Mouse (Mus musculus) cerebellum, adult 2 months (tissue): ENCODE measurements at regions not wholly inside any gene's neighbourhood (a gene's known extent, or its start where the extent isn't known, plus 50 kb on each side); places are given as distances from the start of the nearest gene placed in this dataset.

Source experiments
- DNase-seq, 2 experiments: peaks; one replicate each; pipeline ENCODE4 v3.0.0; 2021
- H3K27ac ChIP-seq: fragments of 200-500 bp; 2 replicates; pipeline ENCODE4 v1.5.1; 2012; ENCODE audit warnings: low read length, control low read depth, inconsistent platforms; ENCODE audit not compliant: insufficient read depth
- H3K27me3 ChIP-seq: fragments of 200-500 bp; 2 replicates; pipeline ENCODE4 v1.6.1; 2012; ENCODE audit warnings: inconsistent platforms, mild to moderate bottlenecking, low read length, moderate library complexity; ENCODE audit not compliant: control insufficient read depth, insufficient read depth
- H3K4me1 ChIP-seq: fragments of 200-500 bp; 2 replicates; pipeline ENCODE4 v1.6.1; 2011; ENCODE audit warnings: low read length; ENCODE audit not compliant: control insufficient read depth, insufficient read depth
- H3K4me3 ChIP-seq: fragments of 200-500 bp; replicated peaks from 2 replicates; pipeline ENCODE3; 2011; ENCODE audit warnings: mild to moderate bottlenecking, low read depth, low read length, control low read depth; ENCODE audit not compliant: insufficient read depth
- CTCF ChIP-seq: fragments of 200-500 bp; IDR thresholded peaks from 2 replicates; pipeline ENCODE4 v1.5.1; 2011; ENCODE audit warnings: low read depth, mild to moderate bottlenecking, control low read depth, low read length, moderate library complexity, borderline replicate concordance; ENCODE audit not compliant: insufficient read depth
- POLR2A ChIP-seq: fragments of 200-500 bp; IDR thresholded peaks from 2 replicates; pipeline ENCODE4 v1.6.1; 2011; ENCODE audit warnings: low read length, control low read depth, borderline replicate concordance; ENCODE audit not compliant: insufficient read depth
- WGBS: fragments of 180-500 bp; shearing (Covaris S2); methylation state at CpG from one replicate; pipeline ENCODE4 v1.1.7; 2018; 5-methylcytosine and 5-hydroxymethylcytosine counted together

- H3K27me3 ChIP-seq, result no peaks in the 10 kb centered on the region
- TF ChIP-seq CTCF (no peak), POLR2A (no peak)
Measured at GRCm38 (mm10) chr4:83949612-83950011, 424.3 kb downstream of the Ccdc171 start.

GRCm38 (mm10) chr4:83950809-83951409, 425.6 kb downstream of the Ccdc171 start:
- H3K27me3 ChIP-seq, result no peaks in the 10 kb centered on the region
- no peak for TF ChIP-seq CTCF
- TF ChIP-seq POLR2A, result no peak
- WGBS, result 45% methylated on average over 10 of the region's 10 CpGs
- H3K27ac ChIP-seq, result no peak overlapping the region
- no peak for DNase-seq
- no peak overlapping the region for H3K4me3 ChIP-seq
- no peaks in the 10 kb centered on the region; the same call in 1 of the 2 replicates for H3K4me1 ChIP-seq

More at GRCm38 (mm10) chr4:83949612-83950011, 424.3 kb downstream of the Ccdc171 start:
- H3K4me1 ChIP-seq, result no peaks in the 10 kb centered on the region
- no peak overlapping the region for H3K4me3 ChIP-seq
- DNase-seq, result no peak
- H3K27ac ChIP-seq, result no peak overlapping the region
- WGBS, result 98% methylated on average over 2 of the region's 2 CpGs

GRCm38 (mm10) chr4:83956252-83956904, 431.0 kb downstream of the Ccdc171 start:
- H3K27me3 ChIP-seq, result no peaks in the 10 kb centered on the region
- no peak for TF ChIP-seq POLR2A
- no peak for TF ChIP-seq CTCF
- H3K27ac ChIP-seq, result no peak overlapping the region
- H3K4me1 ChIP-seq, result peaks cover 4% of the 10 kb centered on the region
- no peak overlapping the region for H3K4me3 ChIP-seq
- DNase-seq, result peak; percentile 42 to 70
- 8% methylated on average over 12 of the region's 12 CpGs for WGBS

GRCm38 (mm10) chr4:83957217-83957692, 431.9 kb downstream of the Ccdc171 start:
- Histone ChIP-seq H3K27me3 (no peaks in the 10 kb centered on the region), H3K4me3 (no peak overlapping the region), H3K4me1 (peaks cover 4% of the 10 kb centered on the region), H3K27ac (no peak overlapping the region)
- TF ChIP-seq POLR2A, result no peak
- no peak for TF ChIP-seq CTCF
- no peak for DNase-seq
- 78% methylated on average over 5 of the region's 5 CpGs for WGBS

- WGBS, result 58% methylated on average over 1 of the region's 1 CpGs
Measured at GRCm38 (mm10) chr4:83966898-83967297, 441.6 kb downstream of the Ccdc171 start.

GRCm38 (mm10) chr4:83973162-83973561, 447.8 kb downstream of the Ccdc171 start:
- no peak for DNase-seq
- H3K27me3 ChIP-seq, result no peaks in the 10 kb centered on the region; the same call in 1 of the 2 replicates
- no peak overlapping the region for H3K4me3 ChIP-seq
- TF ChIP-seq POLR2A (no peak), CTCF (no peak)
- 77% methylated on average over 4 of the region's 4 CpGs for WGBS
- no peaks in the 10 kb centered on the region for H3K4me1 ChIP-seq
- no peak overlapping the region for H3K27ac ChIP-seq

More at GRCm38 (mm10) chr4:83966898-83967297, 441.6 kb downstream of the Ccdc171 start:
- Histone ChIP-seq H3K27ac (no peak overlapping the region), H3K27me3 (no peaks in the 10 kb centered on the region; the same call in 1 of the 2 replicates), H3K4me1 (no peaks in the 10 kb centered on the region), H3K4me3 (no peak overlapping the region)
- DNase-seq, result no peak
- TF ChIP-seq CTCF (no peak), POLR2A (no peak)

- Histone ChIP-seq H3K4me3 (no peak overlapping the region), H3K4me1 (no peaks in the 10 kb centered on the region), H3K27ac (no peak overlapping the region), H3K27me3 (no peaks in the 10 kb centered on the region; the same call in 1 of the 2 replicates)
- no peak for DNase-seq
- no peak for TF ChIP-seq POLR2A
- no peak for TF ChIP-seq CTCF
- 85% methylated on average over 7 of the region's 7 CpGs for WGBS
Measured at GRCm38 (mm10) chr4:83974214-83975012, 449.1 kb downstream of the Ccdc171 start.

- Histone ChIP-seq H3K27ac (no peak overlapping the region), H3K4me3 (no peak overlapping the region), H3K4me1 (no peaks in the 10 kb centered on the region), H3K27me3 (no peaks in the 10 kb centered on the region; the same call in 1 of the 2 replicates)
- no peak for TF ChIP-seq CTCF
- TF ChIP-seq POLR2A, result no peak
- 77% methylated on average over 5 of the region's 5 CpGs for WGBS
- no peak for DNase-seq
Measured at GRCm38 (mm10) chr4:83975569-83975968, 450.2 kb downstream of the Ccdc171 start.
